Mouse (Mus musculus) brain, embryonic 14.5 days (tissue): ENCODE data around the gene Lrrc20. TPM values are rescaled to one million over a fixed set of nuclear protein-coding genes. Genes with fewer than 3 reads are reported as not detected.
A peak's percentile ranks its signal among the peaks of the same experiment; 100 is the strongest.
"Not testable (repeated sequence)": the region's sequence is repeated elsewhere in the genome, so short reads cannot be mapped to it uniquely, and the experiment has no call there.

Source experiments
- DNase-seq: peaks from one replicate; pipeline ENCODE4 v3.0.0-alpha.2; 2011; ENCODE audit warnings: low read depth
- CTCF ChIP-seq: fragments of 200-500 bp; IDR thresholded peaks from 2 replicates; pipeline ENCODE4 v1.5.1; 2012; ENCODE audit warnings: inconsistent platforms, mild to moderate bottlenecking, moderate library complexity, borderline replicate concordance; ENCODE audit not compliant: insufficient read depth, insufficient read length; ENCODE audit errors: extremely low read depth
- POLR2A ChIP-seq: fragments of 200-500 bp; IDR thresholded peaks from 2 replicates; pipeline ENCODE4 v1.6.1; 2012; ENCODE audit warnings: mild to moderate bottlenecking, inconsistent platforms, borderline replicate concordance; ENCODE audit not compliant: poor library complexity, insufficient read depth, insufficient read length, severe bottlenecking; ENCODE audit errors: extremely low read depth
- polyA plus RNA-seq: library from polyadenylated mRNA; depleted of rRNA; stranded (reverse); fragments of >200 nt; gene quantifications from 2 replicates; pipeline ENCODE4 v1.2.3, GENCODE M21; 2012

Lrrc20 gene
- polyA plus RNA-seq, 1 experiment, result 23.6 TPM

DNA sequence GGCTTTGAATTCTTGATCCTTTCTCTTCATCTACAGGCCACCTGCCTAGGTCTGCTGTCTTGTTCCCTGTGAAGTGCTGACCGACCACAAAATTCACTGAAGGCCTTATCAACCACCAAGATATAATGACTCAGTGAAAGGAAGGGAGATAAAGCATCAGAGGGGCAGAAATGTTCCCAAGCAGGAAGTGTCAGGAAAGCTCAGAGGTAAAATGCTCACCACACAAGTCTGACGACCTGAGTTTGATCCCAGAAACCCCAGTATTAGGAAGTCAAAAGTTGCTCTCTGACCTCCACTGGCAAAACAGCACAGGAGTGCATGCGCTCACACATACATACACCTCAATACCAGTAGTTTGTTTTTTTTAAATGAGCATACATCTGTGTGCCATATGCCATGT lies 26.8 kb upstream of the Lrrc20 start:
- TF ChIP-seq POLR2A, result no peak
- TF ChIP-seq CTCF, result no peak
- no peak for DNase-seq

DNA sequence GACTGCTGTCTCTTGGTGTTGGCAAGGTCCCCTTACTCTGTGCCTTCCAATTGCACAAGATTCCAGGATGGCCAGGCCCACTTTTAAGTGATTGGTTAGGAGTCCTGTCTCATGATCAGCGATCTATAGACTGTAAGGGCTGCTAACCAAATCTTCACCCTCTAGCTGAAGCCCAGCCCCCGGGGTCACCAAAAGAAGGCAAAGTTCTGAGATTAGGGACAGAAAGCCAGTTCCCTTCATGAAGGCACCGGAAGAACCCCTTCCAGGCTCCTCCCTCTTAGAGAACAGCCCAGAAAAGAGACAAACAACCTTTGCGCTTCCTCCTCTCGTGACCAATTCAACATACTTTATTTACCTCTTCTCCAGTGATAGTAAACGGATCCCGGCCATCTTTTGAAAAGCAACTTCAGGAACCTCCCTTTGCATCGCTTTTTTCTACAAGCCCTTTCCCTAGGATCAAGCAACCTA lies 24.1 kb upstream of the Lrrc20 start:
- DNase-seq, result peak; percentile 37
- TF ChIP-seq POLR2A (no peak), CTCF (no peak)

DNA sequence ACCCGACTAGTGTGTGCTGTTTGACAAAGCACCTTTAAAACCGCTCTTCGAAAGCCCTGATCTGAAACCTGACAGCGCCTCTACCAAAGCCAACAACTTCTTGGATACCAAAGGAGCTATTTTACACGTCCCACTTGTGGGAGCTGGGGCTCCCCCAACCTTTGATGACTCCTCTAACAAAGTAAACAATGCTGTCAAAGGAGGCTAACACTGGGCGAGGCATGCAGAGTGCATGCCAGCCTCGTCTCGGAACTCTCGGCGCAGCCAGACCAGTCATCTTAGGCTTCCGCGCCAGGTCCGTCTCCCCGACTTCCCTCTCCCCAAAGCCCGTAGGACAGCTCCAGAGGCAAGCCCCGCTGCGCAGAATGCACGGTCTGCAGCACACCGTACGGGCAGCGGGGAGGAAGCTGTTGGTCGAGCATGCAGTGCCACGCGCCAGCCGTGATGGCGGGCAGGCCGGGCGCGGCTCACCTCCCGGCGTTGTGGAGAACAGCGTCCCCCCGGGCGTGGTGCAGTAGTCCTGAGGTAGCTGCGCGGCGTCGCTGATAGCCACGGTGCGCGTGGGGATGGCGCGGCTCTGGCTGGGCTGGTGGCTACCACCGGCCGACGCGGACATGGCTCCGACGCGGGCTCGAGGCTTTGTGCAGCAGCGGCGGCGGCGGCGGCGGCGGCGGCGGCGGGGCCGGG lies 23.5 kb upstream of the Lrrc20 start:
- DNase-seq, result peak; percentile 46
- no peak for TF ChIP-seq CTCF
- no peak for TF ChIP-seq POLR2A

DNA sequence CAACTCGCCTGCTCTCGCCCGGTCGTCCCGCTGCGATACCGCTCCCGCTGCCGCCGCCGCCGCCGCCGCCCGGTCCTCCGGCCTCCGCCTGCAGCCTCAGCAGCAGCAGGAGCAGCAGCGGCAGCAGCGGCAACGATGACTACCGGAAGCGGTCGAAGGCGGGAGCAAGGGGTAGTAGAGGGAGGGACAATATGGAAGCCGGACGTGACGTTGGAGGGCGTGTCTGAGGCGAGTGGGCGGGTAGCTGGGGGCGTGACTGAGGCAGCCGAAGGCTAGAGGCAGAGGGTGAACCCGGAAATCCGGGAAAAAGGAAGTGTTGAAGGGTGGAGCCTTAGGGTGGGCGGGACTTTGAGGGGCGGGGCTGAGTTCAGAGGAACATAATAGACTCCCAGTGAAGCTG lies 23.0 kb upstream of the Lrrc20 start, which contains the start of gene Eif4ebp2:
TSS of gene Eif4ebp2 (minus strand) at position 17 of the 400 bp plus-strand sequence.
- TF ChIP-seq POLR2A, result peak; percentile 71
- no peak for TF ChIP-seq CTCF
- DNase-seq, result peak; percentile 99

DNA sequence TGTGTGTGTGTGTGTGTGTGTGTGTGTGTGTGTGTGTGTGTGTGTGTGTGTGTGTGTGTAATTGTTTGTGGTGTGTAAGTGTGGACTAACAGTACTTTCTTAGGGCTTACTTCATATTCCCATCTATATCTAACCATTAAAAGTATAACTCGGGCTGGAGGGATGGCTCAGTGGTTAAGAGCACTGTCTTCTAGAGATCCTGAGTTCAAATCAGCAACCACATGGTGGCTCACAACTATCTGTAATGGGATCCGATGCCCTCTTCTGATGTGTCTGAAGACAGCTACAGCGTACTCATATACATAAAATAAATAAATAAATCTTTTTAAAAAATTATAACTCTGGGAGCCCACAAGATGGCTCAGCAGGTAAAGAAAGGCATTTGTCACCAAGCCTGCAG lies 22.4 kb upstream of the Lrrc20 start:
- not testable (repeated sequence) for DNase-seq

DNA sequence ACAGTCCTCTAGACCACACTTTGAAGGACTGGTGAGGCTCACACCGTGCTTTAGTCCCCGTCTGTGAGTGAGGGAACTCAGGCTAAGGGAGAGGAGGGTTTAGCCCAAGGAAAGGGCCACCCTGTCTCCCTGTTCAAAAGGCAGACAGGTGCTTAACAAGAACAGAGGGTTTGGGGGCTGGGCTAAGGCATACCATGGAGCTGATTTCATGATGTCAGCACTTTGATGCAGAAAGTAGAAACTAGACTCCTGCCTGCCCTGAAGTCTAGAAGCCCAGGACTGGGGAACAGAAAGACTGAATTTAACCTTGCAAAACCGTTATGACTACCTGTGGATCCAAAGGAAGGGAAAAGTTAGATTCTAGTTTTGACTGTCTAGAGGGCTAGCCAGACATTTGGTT lies 18.4 kb upstream of the Lrrc20 start:
- TF ChIP-seq CTCF, result no peak
- no peak for TF ChIP-seq POLR2A
- DNase-seq, result no peak

DNA sequence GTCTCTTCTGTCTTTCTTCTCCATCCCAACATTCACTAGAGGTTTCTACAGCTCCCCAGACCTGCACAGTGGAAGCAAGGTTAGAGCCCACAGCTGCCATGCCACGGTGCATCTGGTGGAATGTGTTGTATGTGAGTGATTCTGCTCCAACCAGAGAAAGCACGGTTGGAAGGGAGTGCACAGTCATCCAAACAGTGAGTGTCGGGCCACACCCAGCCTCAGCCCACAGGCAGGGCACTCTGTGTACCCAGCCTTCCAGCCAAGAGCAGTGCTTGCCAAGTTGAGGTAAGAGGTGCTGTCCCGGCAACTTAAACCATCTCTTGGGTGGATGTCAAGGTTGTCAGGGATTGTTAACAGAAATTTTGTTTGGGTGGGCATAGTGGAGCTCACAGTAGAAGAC lies 10.6 kb upstream of the Lrrc20 start:
- TF ChIP-seq CTCF (no peak), POLR2A (no peak)
- DNase-seq, result no peak

DNA sequence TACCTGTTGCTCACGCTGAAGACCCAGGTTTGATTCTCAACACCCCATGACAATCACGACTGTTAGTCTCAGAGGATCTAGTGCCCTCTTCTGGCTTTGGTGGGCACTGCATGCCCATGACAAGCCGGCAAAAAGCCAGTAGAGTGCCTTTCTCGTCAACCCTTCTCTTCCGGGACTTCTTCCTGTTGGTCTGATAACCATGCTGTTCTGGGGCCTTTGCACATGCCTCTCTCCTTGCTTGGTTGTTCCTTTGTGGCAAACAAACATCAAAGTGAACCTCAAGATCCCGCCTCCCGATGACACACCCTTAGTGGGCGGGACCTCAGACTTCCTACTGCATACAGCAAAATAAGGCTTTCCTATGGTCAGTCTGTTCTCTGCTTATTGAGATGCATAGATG lies 9.4 kb upstream of the Lrrc20 start:
- no peak for DNase-seq
- TF ChIP-seq POLR2A (no peak), CTCF (peak; percentile 52; the same call in 1 of the 2 replicates)

DNA sequence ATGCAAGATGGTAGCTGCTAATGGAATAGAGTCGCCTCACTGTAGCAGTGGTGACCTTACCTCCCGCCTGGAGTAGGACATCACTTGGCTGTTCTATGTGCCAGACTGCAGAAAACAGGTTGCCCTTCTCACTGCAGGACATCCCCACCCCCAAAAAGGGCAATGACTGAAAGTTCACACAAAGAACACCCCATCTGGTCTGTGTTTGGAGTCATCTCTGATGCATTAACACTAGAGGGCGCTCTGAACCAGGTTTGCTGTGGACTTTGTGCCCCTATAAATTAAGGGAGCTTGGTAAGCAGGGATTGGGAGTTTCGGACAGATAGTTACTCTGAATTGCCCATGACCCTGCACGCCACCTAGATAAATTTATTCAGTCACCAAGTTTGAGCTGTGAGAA lies 8.7 kb upstream of the Lrrc20 start:
- DNase-seq, result peak; percentile 82
- TF ChIP-seq POLR2A (no peak), CTCF (peak; percentile 78; the same call in 1 of the 2 replicates)

DNA sequence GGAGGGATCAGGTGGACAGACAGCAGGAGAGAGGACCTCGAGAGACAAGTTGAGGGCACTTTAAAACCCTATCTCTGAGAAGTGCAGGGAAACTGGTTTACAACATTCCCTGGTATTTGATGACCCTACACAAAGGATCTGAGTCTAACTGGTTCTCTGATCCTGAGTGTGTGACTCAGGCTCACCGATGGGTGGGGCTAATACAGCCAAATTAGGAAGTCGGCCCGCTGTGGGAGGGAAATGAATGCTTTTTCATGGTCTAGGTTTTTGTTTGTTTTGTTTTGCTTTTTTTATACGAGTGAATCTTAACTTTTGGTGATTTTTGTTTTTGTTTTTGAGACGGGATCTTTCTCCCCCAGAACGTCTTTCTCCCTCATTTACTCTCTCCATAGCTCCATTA lies 6.7 kb upstream of the Lrrc20 start:
- no peak for TF ChIP-seq CTCF
- no peak for TF ChIP-seq POLR2A

DNA sequence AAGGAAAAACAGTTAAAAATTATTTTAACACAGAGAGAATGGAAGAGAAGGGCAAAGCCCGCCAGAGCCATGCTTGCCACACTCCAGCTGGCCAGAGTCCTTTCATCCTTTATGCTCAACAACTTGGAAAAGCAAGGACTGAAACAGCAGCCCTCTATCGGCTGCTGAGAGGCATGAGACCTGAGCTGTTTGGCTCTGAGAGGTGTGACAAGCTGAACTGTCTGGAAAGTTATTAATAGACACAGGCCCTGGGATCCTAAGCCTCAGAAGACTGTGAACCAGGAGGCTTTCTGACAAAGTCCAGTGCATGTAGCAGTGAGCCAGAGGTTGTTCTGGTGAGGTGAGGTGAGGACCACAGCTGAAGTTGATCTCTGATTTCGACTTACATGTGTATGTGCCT lies 2.0 kb upstream of the Lrrc20 start:
- DNase-seq, result no peak
- TF ChIP-seq POLR2A (no peak), CTCF (no peak)

More for the DNA sequence above, 6.7 kb upstream of the Lrrc20 start:
- no peak for DNase-seq

DNA sequence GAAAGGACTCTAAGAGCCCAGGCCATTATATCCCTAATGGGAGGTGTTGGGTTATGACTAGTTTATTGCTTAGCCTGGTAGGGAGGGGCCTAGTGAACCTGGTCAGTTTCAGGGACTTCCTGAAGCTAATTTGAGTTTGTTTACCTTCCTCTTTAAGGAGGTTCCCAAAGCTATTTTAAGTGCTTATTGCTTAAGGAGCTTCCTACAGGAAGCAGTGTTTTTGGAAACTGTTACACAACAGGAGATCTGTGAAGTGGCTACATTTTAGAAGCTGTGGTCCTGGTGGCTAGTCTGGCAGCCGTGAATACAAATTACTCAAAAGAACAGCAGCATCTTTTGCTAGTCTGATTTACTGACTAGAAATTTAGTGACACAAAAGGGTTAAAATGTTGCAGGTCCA lies 1.3 kb upstream of the Lrrc20 start:
- no peak for DNase-seq
- TF ChIP-seq CTCF (no peak), POLR2A (no peak)

DNA sequence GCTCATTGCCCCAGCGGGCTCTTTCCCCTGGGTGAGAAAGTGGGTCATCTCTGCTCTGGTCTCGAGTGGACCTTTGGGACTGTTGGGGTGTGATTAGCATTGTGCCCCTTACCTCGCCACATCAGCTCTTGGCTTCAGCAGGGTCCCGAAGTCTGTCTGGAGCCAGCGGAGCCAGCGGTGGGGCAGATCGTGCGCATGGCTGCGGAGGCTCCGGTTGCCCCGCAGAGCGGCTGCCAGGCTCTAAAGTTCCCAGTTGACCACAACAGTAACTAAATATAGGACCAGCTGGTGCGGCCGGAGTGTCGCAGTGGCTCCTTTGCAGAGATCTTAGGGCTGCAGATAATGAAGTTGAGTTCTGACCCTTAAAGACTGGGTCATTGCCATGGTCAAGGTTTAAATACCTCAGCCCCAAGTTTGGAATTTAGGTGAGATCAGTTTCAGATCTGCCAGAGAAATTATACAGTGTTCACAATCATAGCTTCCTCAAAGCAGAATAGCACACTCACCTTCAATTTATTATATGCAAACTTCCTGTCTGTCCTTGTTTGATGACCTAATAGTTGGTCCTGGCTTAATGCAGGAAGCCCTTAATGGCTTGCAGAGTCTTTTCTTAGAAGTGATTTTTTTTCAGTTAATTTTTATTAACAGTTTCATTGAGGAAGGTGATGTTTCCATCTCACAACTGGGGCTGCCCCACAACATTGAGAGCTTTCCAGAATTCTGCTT lies 1.0 kb downstream of the Lrrc20 start:
- no peak for DNase-seq
- no peak for TF ChIP-seq CTCF
- TF ChIP-seq POLR2A, result no peak

DNA sequence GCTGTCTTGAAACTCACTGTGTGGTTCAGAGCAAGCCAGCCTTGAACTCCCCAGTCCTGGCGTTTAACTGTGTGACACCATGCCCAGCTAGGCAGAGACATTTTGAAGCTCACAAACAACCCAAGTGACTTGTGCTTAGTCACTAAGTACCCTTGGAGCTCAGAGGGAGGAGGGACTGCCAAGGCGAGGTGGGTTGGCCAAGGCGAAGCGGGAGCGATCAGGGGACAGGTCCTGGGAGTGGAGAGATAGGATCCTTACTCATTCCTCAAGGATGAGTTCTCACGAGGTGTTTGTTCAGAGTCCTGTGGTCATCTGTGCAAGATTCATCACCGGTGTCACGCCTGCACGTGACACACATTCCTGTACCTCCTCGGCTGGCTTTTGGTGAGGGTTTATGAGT lies 3.9 kb downstream of the Lrrc20 start:
- TF ChIP-seq POLR2A, result no peak
- no peak for TF ChIP-seq CTCF
- no peak for DNase-seq
